Mouse (Mus musculus): ENCODE data around the gene Kcnk13.
A peak's percentile ranks its signal among the peaks of the same experiment; 100 is the strongest.

Kcnk13 gene

GRCm38 (mm10) chr12:99964301-99965202, at the start of gene Kcnk13:
Kcnk13 (plus strand) TSS chr12:99964499.
- peak; percentile 90 for DNase-seq (ENCODE audit: low read depth, low spot score)

GRCm38 (mm10) chr12:99917800-99918427, 46.4 kb upstream of the Kcnk13 start:
- peak; percentile 90 for DNase-seq (ENCODE audit: low read depth, low spot score)

GRCm38 (mm10) chr12:99919636-99920035, 44.7 kb upstream of the Kcnk13 start:
- no peak for DNase-seq (ENCODE audit: low read depth, low spot score)

- no peak for DNase-seq (ENCODE audit: low read depth, low spot score)
Observed at GRCm38 (mm10) chr12:99921045-99921444, 43.3 kb upstream of the Kcnk13 start.

- DNase-seq (ENCODE audit: low read depth, low spot score) = peak; percentile 81
Observed at GRCm38 (mm10) chr12:99923131-99923606, 41.1 kb upstream of the Kcnk13 start.

GRCm38 (mm10) chr12:99923703-99924102, 40.6 kb upstream of the Kcnk13 start:
- DNase-seq (ENCODE audit: low read depth, low spot score) = no peak

- peak; percentile 88 for DNase-seq (ENCODE audit: low read depth, low spot score)
Observed at GRCm38 (mm10) chr12:99928311-99928710, 36.0 kb upstream of the Kcnk13 start.

GRCm38 (mm10) chr12:99929160-99929559, 35.1 kb upstream of the Kcnk13 start:
- DNase-seq (ENCODE audit: low read depth, low spot score) = peak; percentile 27

- peak; percentile 67 for DNase-seq (ENCODE audit: low read depth, low spot score)
Observed at GRCm38 (mm10) chr12:99932245-99932644, 32.1 kb upstream of the Kcnk13 start.

- DNase-seq (ENCODE audit: low read depth, low spot score) = no peak
Observed at GRCm38 (mm10) chr12:99933630-99934029, 30.7 kb upstream of the Kcnk13 start.

- DNase-seq (ENCODE audit: low read depth, low spot score) = peak; percentile 55
Observed at GRCm38 (mm10) chr12:99935403-99935802, 28.9 kb upstream of the Kcnk13 start.

GRCm38 (mm10) chr12:99938476-99938875, 25.8 kb upstream of the Kcnk13 start:
- no peak for DNase-seq (ENCODE audit: low read depth, low spot score)

GRCm38 (mm10) chr12:99939179-99939578, 25.1 kb upstream of the Kcnk13 start:
- DNase-seq (ENCODE audit: low read depth, low spot score) = peak; percentile 65

- no peak for DNase-seq (ENCODE audit: low read depth, low spot score)
Observed at GRCm38 (mm10) chr12:99940704-99941103, 23.6 kb upstream of the Kcnk13 start.

GRCm38 (mm10) chr12:99942441-99942840, 21.9 kb upstream of the Kcnk13 start:
- DNase-seq (ENCODE audit: low read depth, low spot score) = no peak

GRCm38 (mm10) chr12:99952928-99953327, 11.4 kb upstream of the Kcnk13 start:
- DNase-seq (ENCODE audit: low read depth, low spot score) = peak; percentile 74

- DNase-seq (ENCODE audit: low read depth, low spot score) = no peak
Observed at GRCm38 (mm10) chr12:99956411-99956810, 7.9 kb upstream of the Kcnk13 start.

GRCm38 (mm10) chr12:99958068-99959060, 5.9 kb upstream of the Kcnk13 start:
- peak; percentile 49 for DNase-seq (ENCODE audit: low read depth, low spot score)

- DNase-seq (ENCODE audit: low read depth, low spot score) = no peak
Observed at GRCm38 (mm10) chr12:99959291-99959690, 5.0 kb upstream of the Kcnk13 start.

- DNase-seq (ENCODE audit: low read depth, low spot score) = no peak
Observed at GRCm38 (mm10) chr12:99959930-99960329, 4.4 kb upstream of the Kcnk13 start.

- no peak for DNase-seq (ENCODE audit: low read depth, low spot score)
Observed at GRCm38 (mm10) chr12:99960675-99961074, 3.6 kb upstream of the Kcnk13 start.

All from brain, adult 2 months (tissue).